Mouse (Mus musculus) bone marrow, adult 2 months (tissue): ENCODE measurements around the gene Limd1. TPM values are rescaled to one million over a fixed set of nuclear protein-coding genes. Genes with fewer than 3 reads are reported as not detected.

Experiments used
- H3K27ac ChIP-seq: fragments of 200-500 bp; 2 replicates; pipeline ENCODE4 v1.5.1; 2012; ENCODE audit warnings: low read depth, mild to moderate bottlenecking, control low read depth, inconsistent platforms, low read length; ENCODE audit not compliant: control insufficient read depth, poor library complexity, insufficient read depth
- H3K4me1 ChIP-seq: fragments of 200-500 bp; 2 replicates; pipeline ENCODE4 v1.6.1; 2011; ENCODE audit warnings: low read length; ENCODE audit not compliant: control insufficient read depth, insufficient read depth
- H3K4me3 ChIP-seq: fragments of 200-500 bp; replicated peaks from 2 replicates; pipeline ENCODE3; 2011; ENCODE audit warnings: mild to moderate bottlenecking, low read depth, low read length, control low read depth; ENCODE audit not compliant: control insufficient read depth
- CTCF ChIP-seq: fragments of 200-500 bp; IDR thresholded peaks from 2 replicates; pipeline ENCODE4 v1.5.1; 2011; ENCODE audit warnings: low read length, control low read depth; ENCODE audit not compliant: control insufficient read depth, insufficient read depth
- POLR2A ChIP-seq: fragments of 200-500 bp; IDR thresholded peaks from 2 replicates; pipeline ENCODE4 v1.6.1; 2011; ENCODE audit warnings: low read depth, mild to moderate bottlenecking, control low read depth, low read length, borderline replicate concordance; ENCODE audit not compliant: control insufficient read depth
- WGBS: fragments of 180-500 bp; shearing (Covaris S2); methylation state at CpG from one replicate; pipeline ENCODE4 v1.1.7; 2018; 5-methylcytosine and 5-hydroxymethylcytosine counted together
- polyA plus RNA-seq: library from polyadenylated mRNA; stranded (reverse); fragments of >200 nt; gene quantifications from 2 replicates; pipeline ENCODE4 v1.2.4, GENCODE M21; 2011; ENCODE audit warnings: low replicate concordance; ENCODE audit not compliant: missing spikeins, insufficient read depth, insufficient read length

Gene Limd1
- polyA plus RNA-seq, 1 experiment: 19.0 TPM

GRCm38 (mm10) chr9:123539093-123539492 is 60.6 kb downstream of the Limd1 start:
- H3K27ac ChIP-seq: no peak overlapping the region
- TF ChIP-seq POLR2A (no peak), CTCF (no peak)
- no peak overlapping the region for H3K4me3 ChIP-seq
- no peaks in the 10 kb centered on the region for H3K4me1 ChIP-seq
- 32% methylated on average over 1 of the region's 1 CpGs for WGBS

GRCm38 (mm10) chr9:123539823-123540222 is 61.3 kb downstream of the Limd1 start:
- H3K4me1 ChIP-seq: no peaks in the 10 kb centered on the region
- H3K4me3 ChIP-seq: no peak overlapping the region
- TF ChIP-seq POLR2A (no peak), CTCF (no peak)
- no peak overlapping the region for H3K27ac ChIP-seq
- WGBS: 80% methylated on average over 2 of the region's 2 CpGs

- Histone ChIP-seq H3K4me1 (no peaks in the 10 kb centered on the region), H3K27ac (no peak overlapping the region), H3K4me3 (no peak overlapping the region)
- 91% methylated on average over 3 of the region's 3 CpGs for WGBS
- TF ChIP-seq POLR2A (no peak), CTCF (no peak)
Measured at GRCm38 (mm10) chr9:123554599-123554998, 76.1 kb downstream of the Limd1 start.

Other genes starting within 250 kb of the Limd1 start
- 3.2 and 6.2 TPM in 2 replicates for gene Tmem158, start 217.9 kb upstream of the Limd1 start, polyA plus RNA-seq
- 22,640 and 27,480 TPM in 2 replicates for gene Lars2, start 111.8 kb upstream of the Limd1 start, polyA plus RNA-seq
- 5.8 and 9.0 TPM in 2 replicates for gene Sacm1l, start 51.1 kb downstream of the Limd1 start, polyA plus RNA-seq
- 3.1 and 7.7 TPM in 2 replicates for gene Slc6a20b, start 153.9 kb downstream of the Limd1 start, polyA plus RNA-seq
- gene Ccr9, start 199.7 kb downstream of the Limd1 start, polyA plus RNA-seq: 0.25 and 0.97 TPM in 2 replicates
- gene Slc6a20a, start 200.2 kb downstream of the Limd1 start, polyA plus RNA-seq: 20.2 and 22.0 TPM in 2 replicates
- gene Lztfl1, start 239.0 kb downstream of the Limd1 start, polyA plus RNA-seq: 5.9 and 10.7 TPM in 2 replicates